Comparison of ENCODE assay signal across 8 mouse cellular contexts in genomic region chr8:120292316-120293107, GRCm38 (mm10).
A peak's percentile ranks its signal among the peaks of the same experiment; 100 is the strongest.
DNase-seq lines count a peak whose midpoint lies in the region; ATAC-seq and TF ChIP-seq lines count a peak whose summit lies in the region.

No protein-coding gene starts in this region.

- H3K9ac ChIP-seq in hindbrain, postnatal 0 days (replicated peaks; ENCODE audit: low read length) = no peak overlapping the region
- peak overlapping the region; percentile 76 for H3K9ac ChIP-seq in liver, embryonic 15.5 days

- no peak overlapping the region for H3K4me2 ChIP-seq in hindbrain, postnatal 0 days (ENCODE audit: low read depth, low read length)
- H3K4me2 ChIP-seq in liver, embryonic 15.5 days = peak overlapping the region; percentile 86

- H3K9me3 ChIP-seq in hindbrain, postnatal 0 days (ENCODE audit: low read length) = no peaks in the 10 kb centered on the region
- H3K9me3 ChIP-seq in liver, embryonic 15.5 days (replicated peaks) = no peaks in the 10 kb centered on the region

- TF ChIP-seq POLR2A in testis, adult 2 months (IDR thresholded peaks at IDR 0.05; ENCODE audit: control insufficient read depth, low read depth, low read length) = peak; percentile 42; the same call in 1 of the 2 replicates

- H3K36me3 ChIP-seq in testis, adult 2 months (ENCODE audit: control insufficient read depth, insufficient read depth, low read length) = no peaks in the 10 kb centered on the region
- no peaks in the 10 kb centered on the region for H3K36me3 ChIP-seq in hindbrain, postnatal 0 days (ENCODE audit: insufficient read depth, low read length)
- no peaks in the 10 kb centered on the region for H3K36me3 ChIP-seq in liver, embryonic 15.5 days (replicated peaks)

- no peaks in the 10 kb centered on the region for H3K27me3 ChIP-seq in testis, adult 2 months (ENCODE audit: control insufficient read depth, insufficient read depth, low read length)
- no peaks in the 10 kb centered on the region for H3K27me3 ChIP-seq in hindbrain, postnatal 0 days (ENCODE audit: insufficient read depth, low read length)
- H3K27me3 ChIP-seq in liver, embryonic 15.5 days = no peaks in the 10 kb centered on the region

- H3K27ac ChIP-seq in testis, adult 2 months (ENCODE audit: control insufficient read depth, insufficient read depth, low read depth, low read length) = no peak overlapping the region
- 0 out of 2 replicates have a peak overlapping the region, but pooled peaks have one; percentile 8 for H3K27ac ChIP-seq in hindbrain, postnatal 0 days
- peak overlapping the region; percentile 97 for H3K27ac ChIP-seq in liver, embryonic 15.5 days (replicated peaks)

- 33% methylated on average over 8 of the region's 8 CpGs for WGBS in hindbrain, postnatal 0 days
- 57% methylated on average over 8 of the region's 8 CpGs for WGBS in liver, embryonic 15.5 days (ENCODE audit: insufficient replicate concordance)

- peaks cover 12% of the 10 kb centered on the region for H3K4me1 ChIP-seq in testis, adult 2 months (ENCODE audit: control insufficient read depth, insufficient read depth, low read length)
- H3K4me1 ChIP-seq in hindbrain, postnatal 0 days (ENCODE audit: insufficient read depth, low read length) = peaks cover 50% of the 10 kb centered on the region
- H3K4me1 ChIP-seq in liver, embryonic 15.5 days (replicated peaks) = peaks cover 95% of the 10 kb centered on the region

- DNase-seq in cerebellum, adult 9-10 months = peak; percentile 53
- no peak for DNase-seq in cerebellum, adult 11 months
- DNase-seq in testis, postnatal 10 days (ENCODE audit: low spot score) = no peak
- DNase-seq in hindbrain, postnatal 0 days (ENCODE audit: low spot score) = peak; percentile 88
- DNase-seq in right cerebral cortex, postnatal 25 days = peak; percentile 63
- DNase-seq in urinary bladder, postnatal 36 days (ENCODE audit: low spot score in 2 of 2) = no peak

- peak overlapping the region; percentile 61 for H3K4me3 ChIP-seq in testis, adult 2 months (ENCODE audit: control insufficient read depth, low read depth, low read length)
- no peak overlapping the region for H3K4me3 ChIP-seq in hindbrain, postnatal 0 days (ENCODE audit: low read length)
- H3K4me3 ChIP-seq in liver, embryonic 15.5 days (replicated peaks) = peak overlapping the region; percentile 65

- peak; percentile 80 for ATAC-seq in hindbrain, postnatal 0 days
- ATAC-seq in liver, embryonic 15.5 days (ENCODE audit: insufficient read depth) = no peak

- TF ChIP-seq CTCF in testis, adult 2 months (IDR thresholded peaks at IDR 0.05; ENCODE audit: control insufficient read depth, insufficient read depth, insufficient replicate concordance, low read depth, low read length) = no peak
- TF ChIP-seq CTCF in hindbrain, postnatal 0 days (IDR thresholded peaks at IDR 0.05; ENCODE audit: low read depth) = no peak

Comparison
In these comparisons a context has a peak if more than half of its experiments do, and no peak if none do; other contexts are left out.
1. DNase-seq: peak in cerebellum, adult 9-10 months (single experiment), hindbrain, postnatal 0 days (single experiment) and right cerebral cortex, postnatal 25 days (single experiment); none in cerebellum, adult 11 months (single experiment), testis, postnatal 10 days (single experiment) and urinary bladder, postnatal 36 days (0 of 2).